Mouse (Mus musculus) adipocyte (in vitro differentiated cells): ENCODE results near the gene St6galnac3.
"Not testable (repeated sequence)": the region's sequence is repeated elsewhere in the genome, so short reads cannot be mapped to it uniquely, and the experiment has no call there.

Source experiments
- DNase-seq: peaks from one replicate; pipeline ENCODE4 v3.0.0-alpha.2; 2016; ENCODE audit warnings: low spot score

St6galnac3 gene

DNA sequence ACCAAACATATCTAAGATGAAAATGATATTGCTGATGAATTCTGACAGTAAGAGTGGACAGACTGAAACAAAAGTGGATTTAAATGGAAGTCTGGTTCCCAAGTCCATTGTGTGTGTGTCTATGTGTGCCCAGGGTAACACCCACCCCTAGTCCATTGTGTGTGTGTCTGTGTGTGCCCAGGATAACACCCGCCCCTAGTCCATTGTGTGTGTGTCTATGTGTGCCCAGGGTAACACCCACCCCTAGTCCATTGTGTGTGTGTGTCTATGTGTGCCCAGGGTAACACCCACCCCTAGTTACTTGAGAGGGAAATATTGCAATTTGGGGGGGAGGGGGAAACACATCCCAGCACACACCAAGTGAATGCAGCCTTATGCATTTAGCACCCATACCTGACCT, 318.1 kb downstream of the St6galnac3 start:
- no peak for DNase-seq

DNA sequence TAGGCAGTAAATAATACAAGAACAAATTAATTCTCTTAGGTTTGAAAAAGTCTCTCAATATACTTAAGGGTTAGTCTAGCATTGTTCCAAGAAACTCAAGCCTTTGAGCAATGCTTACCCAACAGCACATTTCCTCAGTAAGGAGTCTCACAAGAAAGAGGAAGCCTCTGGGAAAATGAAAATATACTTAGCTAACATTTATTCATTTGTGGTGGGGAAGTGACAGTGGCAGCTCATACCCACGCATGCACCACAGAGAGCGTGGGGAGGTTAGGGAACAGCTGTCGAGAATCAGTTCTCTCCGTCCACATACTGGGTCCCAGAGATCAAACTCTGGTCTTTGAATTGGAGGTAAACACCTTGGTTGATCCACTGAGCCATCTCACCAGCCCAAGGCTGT, 318.8 kb downstream of the St6galnac3 start:
- DNase-seq: no peak

DNA sequence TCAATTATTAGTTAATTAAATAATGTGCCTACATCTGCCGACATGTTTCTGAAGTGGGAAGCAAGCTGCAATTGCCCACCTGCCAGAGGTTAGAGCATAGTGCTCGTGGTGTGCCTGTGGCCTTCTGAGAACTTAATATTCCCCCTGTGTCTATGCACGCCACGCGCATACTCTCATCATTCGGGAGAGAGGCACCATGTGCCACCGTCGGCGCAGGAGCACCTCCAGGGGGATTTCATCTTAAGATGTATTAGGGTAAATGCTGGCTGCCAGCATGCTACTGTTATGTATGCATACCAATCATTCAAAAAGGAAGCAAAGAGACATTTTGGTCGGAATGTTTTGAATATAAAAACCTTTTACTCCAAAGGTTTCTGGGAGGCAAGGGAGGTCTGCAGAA, 319.3 kb downstream of the St6galnac3 start:
- DNase-seq: no peak

DNA sequence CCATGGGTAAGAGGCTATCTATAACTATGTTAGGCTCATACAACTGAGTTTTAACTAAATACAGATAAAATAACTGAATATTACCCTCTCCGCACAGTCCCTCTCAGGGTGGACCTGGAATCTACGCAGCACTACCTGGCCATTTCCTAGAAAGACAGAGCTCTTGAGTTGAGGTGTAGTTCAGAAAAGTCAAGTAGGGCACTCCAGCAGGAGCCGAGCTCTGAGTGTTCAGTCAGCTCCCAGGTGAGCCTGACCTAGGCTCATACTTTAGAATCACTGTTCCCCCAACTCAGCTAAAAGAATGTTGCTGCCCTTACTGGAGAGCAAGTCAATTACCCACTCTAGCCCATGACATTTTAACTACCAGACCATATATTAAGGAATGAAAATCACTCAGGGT, 324.7 kb downstream of the St6galnac3 start:
- no peak for DNase-seq

DNA sequence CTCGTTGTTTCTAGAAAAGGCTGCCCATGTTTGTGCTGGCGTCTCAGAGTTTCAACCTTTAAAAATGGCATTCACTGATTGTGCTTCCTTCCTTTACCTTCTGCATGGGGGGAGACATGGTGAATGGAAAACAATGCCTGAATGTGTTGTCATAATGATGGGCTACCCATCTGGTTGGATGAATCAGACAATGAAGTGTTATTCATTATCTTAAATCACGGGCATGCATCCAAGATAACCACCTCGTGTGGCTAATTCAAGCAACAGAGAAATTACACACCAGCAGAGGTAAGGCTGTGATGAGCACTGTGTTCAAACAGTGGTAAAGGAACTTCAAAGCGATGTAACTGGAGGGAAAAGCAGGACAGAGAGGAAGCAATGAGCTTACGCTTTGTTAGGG, 325.4 kb downstream of the St6galnac3 start:
- DNase-seq: no peak

DNA sequence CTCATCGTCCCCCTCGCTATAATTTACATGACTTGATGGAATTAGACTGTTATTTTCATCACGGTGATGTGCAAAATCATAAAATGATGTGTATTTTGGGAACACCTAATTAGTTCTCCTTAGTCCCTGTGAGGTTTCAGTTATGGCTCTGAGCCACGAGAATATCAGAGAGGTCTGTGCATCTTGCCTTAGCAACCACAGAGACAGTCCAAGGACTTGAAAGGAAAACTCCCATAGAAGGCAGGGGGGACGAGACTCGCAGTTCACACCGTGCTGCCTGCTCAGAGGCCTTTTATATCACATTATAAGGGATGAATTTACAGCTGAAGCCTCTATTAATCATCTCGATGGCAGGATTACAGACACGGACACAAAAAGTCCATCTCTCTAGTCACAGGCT, 327.2 kb downstream of the St6galnac3 start:
- no peak for DNase-seq

DNA sequence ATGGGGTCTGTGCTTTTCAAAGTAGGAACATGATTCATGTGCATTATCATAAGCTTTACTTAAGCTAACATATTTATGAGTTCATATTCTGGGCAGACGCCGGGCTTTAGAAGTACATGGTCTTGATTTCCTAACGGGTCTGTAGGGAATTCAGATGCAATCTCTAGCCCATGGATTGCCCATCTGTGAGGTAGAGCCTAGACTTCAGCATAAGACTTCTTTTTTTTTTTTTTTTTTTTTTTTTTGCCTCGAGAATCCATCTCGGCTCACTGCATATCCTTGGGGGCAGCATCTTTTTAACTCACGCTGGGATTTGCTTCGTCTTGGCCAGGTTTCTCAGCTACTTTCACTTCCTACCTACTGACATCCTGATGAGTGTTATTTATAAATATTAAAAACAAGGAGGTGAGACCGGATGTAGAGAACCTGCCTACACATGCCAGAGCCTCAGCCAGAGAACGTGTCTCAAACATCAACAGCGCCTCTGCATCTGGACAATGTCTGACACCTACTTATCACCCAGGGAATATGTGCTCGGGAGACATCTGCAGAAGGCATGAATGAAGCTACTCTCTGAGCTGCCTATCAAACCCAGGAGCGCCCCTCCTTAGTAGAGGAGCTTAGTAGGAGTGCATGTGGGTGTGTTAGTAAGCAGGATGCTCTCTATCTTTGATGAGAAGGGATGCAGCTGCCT, 328.5 kb downstream of the St6galnac3 start:
- DNase-seq: no peak

DNA sequence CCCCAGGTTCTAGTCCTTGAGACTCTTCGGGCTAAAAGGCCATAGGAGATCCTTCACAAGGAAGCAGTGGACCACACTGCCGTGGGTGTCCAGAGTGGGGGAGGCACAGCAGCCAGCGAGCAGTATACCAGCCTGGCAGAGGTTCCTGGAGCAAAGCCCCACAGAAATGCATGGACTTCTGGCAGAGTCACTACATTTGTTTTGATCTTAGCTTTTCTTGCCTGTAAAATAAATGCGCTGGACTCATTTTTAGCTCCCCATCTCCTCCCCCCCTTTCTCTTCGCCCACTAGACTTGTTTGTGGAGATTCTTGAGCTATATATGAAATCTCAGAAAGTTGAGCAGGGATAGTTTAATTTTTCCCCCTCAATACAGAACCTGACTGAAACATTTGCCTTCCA, 329.6 kb downstream of the St6galnac3 start:
- no peak for DNase-seq

DNA sequence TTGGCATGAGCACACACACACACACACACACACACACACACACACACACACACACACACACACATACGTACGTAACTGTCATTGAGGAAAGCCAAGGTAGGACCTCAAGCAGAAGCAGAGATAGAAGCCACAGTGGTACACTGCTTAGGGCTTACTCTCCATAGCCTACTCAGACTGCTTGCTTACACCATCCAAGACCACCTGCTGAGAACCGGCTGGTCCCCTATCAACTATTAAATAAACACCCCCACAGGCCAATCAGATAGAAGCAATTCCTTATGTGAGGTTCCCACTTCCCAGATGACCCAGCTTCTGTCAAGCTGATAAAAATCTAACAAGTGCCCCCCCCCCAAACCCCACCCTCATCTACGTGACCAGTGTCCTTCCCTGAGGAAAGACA, 330.2 kb downstream of the St6galnac3 start:
- no peak for DNase-seq

DNA sequence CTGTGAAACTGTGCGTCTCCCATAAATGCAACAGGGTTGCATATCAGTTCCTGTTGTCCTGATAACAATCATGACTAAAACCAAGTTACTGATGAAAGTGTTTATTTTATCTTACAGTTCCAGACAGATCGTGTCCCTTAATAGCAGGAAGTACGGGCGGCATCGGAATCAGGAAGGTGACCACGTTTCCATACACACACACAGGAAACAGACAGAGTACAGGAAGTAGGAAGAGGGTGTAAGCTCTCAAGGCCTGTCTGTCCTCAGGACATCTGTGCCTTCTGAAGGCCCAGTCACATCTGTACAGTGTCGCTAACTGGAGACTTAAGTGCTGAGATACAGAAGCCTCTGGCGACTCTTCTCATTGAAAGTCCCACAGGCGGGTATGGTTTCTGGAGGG, 330.8 kb downstream of the St6galnac3 start:
- no peak for DNase-seq

DNA sequence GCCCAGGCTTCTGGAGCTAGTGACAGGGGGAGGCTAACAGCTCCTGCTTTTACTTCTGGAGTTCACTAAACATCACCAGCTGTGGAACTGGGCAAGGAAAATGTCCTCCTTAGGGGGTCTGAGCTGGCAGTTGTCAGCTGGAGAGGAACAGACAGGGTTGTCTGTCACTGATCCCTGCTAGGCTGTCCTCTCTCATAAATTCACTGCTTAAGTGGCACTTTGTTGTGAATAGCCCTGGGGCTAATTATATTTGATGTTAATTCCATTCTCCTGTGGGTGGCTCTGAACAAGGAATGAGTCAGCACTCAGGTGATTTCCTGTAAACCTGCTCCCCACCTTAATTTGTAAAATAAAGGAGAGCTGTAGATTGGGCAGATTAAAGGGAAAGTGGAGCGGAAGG, 333.5 kb downstream of the St6galnac3 start:
- DNase-seq: not testable (repeated sequence)

DNA sequence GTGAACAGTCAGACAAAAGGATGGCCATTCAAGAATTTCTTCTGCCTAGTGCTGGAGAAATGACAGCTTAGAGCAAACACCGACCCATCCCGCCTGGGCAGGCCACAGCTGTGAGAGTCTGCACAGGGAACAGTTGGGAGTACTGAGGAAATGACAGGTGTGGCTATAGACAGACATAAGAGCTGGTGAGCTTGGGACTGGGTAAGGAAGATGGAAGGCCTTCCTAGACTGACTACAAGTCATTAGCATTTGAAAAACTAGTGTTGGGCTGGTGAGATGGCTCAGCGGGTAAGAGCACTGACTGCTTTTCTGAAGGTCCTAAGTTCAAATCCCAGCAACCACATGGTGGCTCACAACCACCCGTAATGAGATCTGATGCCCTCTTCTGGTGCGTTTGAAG, 340.3 kb downstream of the St6galnac3 start:
- not testable (repeated sequence) for DNase-seq

DNA sequence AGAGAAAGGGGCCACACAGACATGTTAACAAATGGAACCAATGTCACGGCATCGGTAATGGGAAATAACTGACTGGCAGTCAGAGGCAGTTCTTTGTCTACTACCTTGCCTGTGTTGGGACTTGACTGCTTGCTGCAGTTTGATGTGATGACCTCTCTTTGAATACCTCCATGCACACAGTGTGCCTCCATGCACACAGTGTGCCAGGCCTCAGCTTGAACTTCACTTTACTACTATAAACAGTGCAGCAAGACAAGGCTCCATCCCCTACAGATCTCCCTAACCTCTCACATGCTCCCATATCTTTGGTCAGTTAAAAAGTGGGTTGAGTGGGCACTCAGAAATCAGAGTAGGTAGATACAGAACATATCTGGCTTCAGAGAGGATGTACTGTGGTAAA, 341.3 kb downstream of the St6galnac3 start:
- DNase-seq: no peak

DNA sequence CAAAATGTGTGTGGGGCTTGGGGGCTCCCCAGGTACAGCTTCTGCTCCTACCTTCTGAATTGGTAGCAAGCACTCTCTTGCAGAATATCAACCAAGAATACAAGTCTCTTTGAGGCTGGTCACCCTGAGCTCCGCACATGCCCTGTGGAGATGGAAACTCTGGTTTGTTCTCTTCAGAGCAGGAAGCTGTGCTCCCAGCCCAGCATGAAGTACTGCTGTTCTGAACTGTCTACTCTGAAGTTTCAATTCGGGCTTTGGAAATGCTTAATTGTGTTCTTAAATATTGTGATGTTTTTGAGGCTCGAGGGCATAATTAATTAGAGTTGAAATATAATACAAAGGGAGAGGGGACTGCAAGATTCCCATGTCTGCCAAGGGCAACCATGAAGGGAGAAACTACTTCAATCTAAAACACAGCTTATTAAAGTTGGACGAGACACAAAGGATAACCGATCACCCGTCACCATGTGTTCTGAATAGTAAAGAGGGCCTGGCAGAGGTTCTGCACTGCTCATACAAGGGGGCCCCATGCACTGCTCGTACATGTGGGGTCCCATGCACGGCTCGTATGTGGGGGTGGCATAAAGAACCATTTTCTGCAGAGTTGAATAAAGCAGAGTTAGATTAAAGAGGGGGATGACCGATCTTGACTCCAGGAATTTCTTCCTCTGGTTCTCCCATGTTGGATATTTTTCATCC, 359.8 kb downstream of the St6galnac3 start:
- no peak for DNase-seq

DNA sequence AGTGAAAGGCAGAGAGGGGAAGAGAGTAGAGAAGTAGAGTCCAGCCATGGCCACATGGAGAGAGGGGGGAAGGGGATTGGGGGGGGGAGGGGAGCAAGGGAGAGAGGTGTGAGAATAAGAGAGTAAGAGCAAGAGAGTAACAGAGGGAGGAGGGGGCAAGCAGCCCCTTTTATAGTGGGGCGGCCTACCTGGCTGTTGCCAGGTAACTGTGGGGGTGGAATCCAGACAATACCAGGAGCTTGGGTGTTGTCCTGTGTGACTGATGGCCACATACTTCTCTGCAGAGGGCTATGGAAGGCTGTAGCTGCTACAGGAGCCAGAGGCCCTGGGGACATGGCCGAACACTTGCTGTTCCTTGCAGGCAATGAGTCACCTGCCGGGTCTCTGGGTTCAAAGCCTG, 360.6 kb downstream of the St6galnac3 start:
- no peak for DNase-seq

DNA sequence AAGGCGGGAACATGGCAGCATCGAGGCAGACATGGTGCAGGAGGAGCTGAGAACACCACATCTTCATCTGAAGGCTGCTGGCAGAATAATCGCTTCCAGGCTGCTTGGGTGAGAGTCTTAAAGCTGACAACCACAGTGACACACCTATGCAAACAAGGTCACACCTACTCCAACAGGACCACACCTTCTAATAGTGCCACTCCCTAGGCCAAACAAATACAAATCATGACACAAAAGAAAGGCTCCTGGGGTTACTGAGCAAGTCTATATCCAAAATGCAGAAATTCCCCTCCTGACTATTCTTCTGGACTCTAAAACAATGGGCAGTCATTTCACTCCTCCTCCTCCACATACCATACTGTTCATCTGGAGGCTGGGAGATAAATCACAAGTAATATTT, 365.0 kb downstream of the St6galnac3 start:
- no peak for DNase-seq

DNA sequence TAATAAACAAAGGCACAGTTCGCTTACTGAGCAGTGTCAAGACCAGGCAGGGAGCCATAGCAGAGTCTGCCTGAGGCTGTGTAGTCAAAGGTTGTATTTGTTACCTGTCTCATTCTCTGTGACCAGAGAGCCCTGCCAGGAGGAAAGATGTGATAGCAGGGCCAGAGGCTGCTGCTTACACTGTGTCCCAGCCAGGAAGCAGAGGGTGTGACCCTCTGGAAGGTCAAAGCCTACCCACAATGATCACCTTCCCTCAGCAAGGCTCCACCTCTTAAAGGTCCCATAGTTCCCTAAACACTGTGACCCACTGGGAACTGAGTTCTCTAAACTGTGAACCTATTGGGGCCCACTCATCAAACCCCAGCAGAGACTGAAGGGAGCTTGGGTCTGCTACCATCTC, 368.9 kb downstream of the St6galnac3 start:
- DNase-seq: no peak

DNA sequence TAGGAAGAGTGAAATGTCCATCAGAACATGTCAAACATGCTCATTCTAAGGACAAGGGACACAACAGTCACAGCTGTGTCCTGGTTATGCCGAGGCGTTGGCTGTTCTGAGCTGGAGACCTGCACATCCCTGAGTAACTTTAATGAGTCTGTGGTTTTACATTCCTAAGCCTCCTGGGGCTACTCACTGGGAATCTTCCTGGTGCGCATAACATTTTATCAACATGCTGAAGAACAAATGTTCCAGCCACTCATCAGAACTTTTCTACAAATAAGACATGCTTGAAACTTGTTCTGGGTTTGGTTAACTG, 370.0 kb downstream of the St6galnac3 start:
- no peak for DNase-seq

DNA sequence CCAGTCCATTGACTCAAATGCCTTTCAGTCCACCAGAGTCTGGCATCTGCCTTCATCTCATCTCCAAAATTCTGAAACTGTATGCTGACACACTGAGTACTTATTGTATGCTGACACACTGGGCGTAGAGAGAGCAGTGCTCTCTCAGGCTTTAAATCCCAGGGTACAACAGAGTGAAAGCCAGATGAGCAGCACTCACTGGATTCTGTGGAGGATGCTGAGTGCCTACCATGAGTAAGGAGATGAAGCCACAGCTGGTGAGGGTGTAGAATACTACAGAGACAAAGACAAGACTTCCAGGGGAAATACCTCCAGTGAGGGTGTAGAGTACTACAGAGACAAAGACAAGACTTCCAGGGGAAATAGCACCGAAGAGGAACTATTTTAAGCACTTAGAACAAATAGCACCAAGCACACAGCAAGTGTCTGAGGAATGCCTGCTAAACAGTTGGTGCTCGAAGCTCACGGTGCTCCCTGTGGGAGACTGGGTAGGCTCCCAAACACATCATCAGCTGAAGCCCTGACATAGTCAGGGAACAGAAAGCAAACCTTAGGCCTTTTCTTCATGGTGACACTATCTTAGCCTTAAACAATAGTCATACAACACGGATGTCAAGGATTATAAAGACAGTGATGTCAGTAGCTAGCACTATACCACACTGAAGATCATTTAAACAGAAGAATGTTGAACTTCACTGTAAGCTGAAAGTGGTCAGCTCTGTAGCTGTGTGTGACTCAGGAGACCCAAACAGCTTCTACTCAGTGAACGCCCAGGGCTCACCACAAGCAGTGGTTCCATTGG, 370.6 kb downstream of the St6galnac3 start:
- no peak for DNase-seq

DNA sequence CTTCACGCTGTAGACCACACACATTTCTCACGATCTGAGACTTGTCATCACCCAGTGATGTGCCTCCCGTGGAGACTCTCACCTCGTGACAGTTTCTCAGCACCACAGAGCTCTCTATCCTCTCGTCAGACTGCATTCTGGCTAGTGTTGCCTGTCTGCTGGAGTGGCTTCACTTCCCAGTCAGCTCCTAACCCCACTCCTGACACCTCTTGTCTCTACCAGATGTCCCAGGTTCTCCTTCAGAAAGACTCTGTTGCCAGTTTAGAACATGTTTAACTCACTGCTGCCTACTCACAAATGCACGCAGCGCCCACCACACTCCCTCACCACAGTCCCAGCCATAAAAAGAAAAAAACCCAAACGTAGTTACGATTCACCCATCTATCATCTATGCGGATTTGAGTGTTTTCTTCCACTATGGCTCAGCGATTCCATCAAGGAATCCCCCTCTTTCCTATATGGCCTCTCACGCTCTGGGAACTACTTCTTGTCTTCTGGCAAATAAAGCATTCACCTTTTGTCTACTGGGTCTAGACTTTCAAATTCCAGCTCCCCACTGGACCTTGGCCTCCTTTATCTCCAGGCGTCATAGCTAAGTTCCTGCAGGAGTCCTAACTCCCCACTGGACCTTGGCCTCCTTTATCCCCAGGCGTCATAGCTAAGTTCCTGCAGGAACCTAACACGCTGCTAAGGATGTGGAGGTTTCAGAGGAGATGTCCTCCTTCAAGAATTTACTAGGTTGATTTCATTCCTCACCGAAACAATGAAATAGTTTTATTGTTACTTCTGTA, 371.5 kb downstream of the St6galnac3 start:
- no peak for DNase-seq

DNA sequence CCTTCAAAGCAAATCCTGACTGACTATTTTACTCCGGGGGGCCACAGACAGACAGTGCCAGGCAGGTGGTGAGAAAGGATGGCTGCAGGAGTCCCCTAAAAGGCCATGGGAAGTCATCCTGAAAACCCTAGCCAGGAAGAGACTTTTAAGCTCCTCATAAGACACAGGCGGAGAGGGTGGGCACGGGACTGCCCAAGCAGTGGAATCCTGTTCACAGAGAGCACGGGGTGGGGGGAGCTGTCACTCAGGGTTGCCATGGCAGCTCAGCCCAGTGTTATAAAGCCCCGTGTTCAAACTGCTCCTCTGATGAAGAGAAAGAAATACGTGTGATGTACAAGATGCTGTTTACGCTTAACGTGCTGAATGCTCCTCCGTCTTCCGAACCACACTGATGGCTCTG, 375.0 kb downstream of the St6galnac3 start:
- no peak for DNase-seq

DNA sequence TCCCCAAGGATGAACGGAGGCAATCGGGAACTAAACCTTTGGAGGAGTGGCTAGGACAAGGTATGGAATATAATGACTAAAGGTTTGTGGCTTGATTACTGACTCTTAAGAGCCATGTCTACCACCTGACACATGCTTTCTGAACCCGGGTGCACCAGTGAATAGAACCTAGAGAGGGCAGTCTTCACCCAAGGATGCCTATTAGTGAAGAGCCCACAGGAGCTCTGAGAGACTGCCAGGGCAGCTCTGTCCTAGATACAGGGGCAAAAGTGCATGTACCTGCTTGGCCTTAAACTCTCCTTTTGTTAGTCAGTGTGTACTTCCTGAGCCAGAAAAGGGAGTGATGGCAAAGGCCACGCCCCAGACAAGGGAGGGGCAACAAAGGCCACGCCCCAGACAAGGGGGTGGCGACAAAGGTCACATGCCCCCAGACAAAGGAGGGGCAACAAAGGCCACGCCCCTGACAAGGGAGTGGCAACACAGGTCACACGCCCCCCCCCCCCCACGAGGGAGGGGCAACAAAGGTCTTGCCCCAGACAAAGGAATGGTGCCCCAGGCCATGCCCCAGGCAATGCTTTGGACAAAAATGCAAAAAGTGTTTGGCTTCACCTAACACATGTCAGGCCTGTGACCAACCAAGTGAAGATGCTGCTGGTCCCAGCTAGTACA, 376.0 kb downstream of the St6galnac3 start:
- no peak for DNase-seq
